Mouse (Mus musculus) urinary bladder, adult 18-20 months (tissue): Measurements from ENCODE around the gene Mitd1.

Experiments used
- DNase-seq, 2 experiments: peaks; one replicate each; pipeline ENCODE4 v3.0.0; 2022; ENCODE audit warnings: low spot score in 2 of 2, mixed read lengths in 2 of 2

Gene Mitd1

GRCm38 (mm10) chr1:37890025-37890652 lies at the start of gene Mitd1, which contains the start of gene Mrpl30:
TSS of gene Mitd1 (minus strand) at chr1:37890411.
TSS of gene Mrpl30 (plus strand) at chr1:37890477.
- peak; percentile 82 to 86 for DNase-seq

DNA sequence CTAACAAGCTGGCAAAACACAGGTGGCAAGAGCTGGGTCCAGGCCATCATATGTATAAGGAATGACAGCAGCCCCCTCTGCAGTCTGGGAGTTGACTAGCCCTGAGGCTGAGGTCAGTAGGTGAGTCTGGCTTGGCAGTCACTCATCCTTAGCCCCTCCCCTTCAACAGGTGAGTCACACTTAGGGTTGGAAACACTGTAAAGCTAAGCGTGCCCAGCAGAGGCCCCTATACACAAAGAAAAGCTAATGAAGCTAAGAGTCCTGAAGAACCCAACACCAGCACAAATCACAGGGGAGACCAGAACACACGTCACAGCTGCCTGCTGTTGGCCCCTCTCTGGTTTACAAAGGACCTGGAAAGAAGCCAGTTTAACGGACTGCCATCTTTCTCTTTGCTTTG lies 41.6 kb upstream of the Mitd1 start:
- peak; percentile 41 to 49 for DNase-seq

GRCm38 (mm10) chr1:37925971-37926370 lies 35.8 kb upstream of the Mitd1 start:
- DNase-seq, result no peak

DNA sequence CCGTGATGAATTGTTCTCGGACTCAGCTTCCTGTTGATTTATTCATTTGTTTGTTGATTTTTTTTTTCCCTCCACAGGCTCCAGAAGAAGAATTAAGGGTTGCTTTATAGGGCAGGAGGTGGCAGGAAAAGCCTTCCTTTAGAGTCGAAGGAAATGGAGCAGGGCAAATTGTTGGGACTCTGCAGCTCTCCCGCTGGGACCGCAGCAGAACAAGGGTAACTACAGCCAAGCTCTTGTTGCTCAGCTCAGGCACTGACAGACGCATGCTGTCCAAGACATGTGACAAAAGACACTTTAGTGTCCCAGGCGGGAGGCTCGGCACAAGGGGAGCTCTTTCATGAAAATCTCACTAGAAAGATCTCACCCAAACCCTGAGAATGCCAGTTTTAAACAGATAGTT lies 32.3 kb upstream of the Mitd1 start:
- no peak for DNase-seq

GRCm38 (mm10) chr1:37918096-37918495 lies 27.9 kb upstream of the Mitd1 start:
- DNase-seq, result no peak

GRCm38 (mm10) chr1:37917666-37918065 lies 27.5 kb upstream of the Mitd1 start:
- DNase-seq, result no peak

DNA sequence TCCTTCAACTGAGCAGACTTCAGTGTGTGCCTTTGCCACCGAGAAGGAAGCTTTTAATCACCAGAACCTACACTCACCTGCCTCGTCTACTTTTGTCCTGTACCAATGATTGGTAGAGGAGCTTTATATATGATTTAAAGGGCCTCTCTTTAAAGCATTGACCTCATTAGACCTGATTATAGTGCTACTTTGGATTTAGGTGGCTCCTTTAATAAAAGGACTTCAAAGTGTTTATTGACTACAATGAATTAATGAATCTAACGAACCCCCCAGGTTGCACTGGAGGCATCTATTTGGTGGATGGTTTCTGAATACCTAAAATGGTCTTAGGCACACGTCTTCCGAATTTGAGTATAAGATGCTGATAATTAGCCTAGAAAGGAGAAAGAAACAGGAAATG lies 26.2 kb upstream of the Mitd1 start, which contains the start of gene Lyg2:
Gene Lyg2, minus strand, starts transcription at position 101 of the 400 bp plus-strand sequence.
- no peak for DNase-seq

GRCm38 (mm10) chr1:37912751-37913150 lies 22.5 kb upstream of the Mitd1 start:
- DNase-seq, result no peak

DNA sequence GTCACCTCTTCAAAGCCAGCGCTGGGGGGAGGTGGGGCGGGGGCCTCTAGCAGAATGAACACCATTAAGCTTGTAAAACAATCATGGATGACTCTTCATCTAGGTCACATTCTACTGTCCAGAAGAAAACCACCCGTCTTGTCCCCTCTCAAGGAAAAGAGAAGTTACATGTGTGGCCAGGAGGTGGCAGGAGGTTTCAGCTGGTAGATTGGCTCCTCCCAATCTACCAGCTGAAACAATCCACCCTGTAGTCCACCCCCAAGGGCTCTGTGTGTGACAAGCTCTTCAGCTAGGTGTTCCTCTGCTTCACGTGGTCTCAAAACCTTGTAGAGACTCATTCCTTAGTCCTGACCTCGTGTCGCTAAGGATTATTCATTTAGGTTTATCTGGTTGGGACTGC lies 13.0 kb upstream of the Mitd1 start:
- DNase-seq, result no peak

- DNase-seq, result no peak
Observed at GRCm38 (mm10) chr1:37900288-37900687, 10.1 kb upstream of the Mitd1 start.

DNA sequence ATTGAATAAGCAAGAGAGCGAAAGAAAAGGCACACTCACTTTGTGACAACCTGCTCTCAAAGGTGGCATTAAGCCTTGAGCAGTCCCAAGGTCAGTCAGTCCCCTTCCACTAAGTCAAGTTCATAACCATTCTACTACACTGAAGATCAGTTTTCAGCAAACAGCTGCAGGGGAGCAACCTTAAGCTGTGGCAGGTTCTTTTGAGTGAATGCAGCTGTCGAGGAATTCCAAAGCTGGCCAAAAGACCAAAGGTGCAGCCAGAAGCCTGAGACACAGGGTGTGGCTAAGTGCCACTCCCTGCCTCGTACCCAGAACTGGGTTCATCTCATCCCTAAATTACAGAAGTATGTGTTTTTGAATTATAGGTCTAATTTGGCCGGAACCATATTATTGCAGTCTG lies 9.6 kb upstream of the Mitd1 start:
- DNase-seq, result no peak

DNA sequence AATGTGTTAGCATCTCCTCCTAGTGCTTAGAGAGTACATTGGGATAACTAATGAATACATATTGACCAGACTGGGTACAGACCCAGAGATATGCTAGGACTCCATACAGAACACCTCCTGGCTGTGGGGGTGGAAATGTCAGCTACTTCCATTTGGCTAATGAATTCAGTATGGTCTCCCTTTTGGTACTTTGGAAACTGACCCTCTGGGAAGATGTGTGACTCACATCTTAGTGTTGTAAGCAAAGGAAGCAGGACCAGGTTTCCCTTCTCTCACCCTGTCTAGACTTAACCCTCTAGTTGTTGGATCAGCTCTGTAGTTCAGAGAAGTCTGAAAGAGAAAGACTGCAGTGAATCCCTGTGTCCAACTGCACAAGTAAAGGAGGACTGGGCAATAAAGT lies 4.4 kb upstream of the Mitd1 start:
- no peak for DNase-seq

DNA sequence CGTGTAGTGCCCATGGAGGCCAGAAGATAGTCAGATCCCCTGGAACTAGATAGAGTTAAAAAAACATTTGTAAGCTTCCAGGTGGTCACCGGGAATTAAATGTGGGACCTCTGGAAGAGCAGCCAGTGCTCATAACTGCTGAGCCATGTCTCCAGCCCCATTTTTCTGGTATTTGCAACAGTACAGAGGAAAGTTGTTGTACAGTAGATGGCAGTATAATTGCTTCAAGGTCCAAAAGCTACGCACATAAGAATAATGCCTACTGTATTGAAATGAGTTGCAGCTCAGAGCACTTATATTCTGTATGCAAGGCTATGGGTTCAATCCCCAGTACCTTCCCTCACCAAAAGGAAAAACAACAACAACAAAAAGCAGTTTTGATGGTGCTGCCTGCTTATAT lies 1.2 kb upstream of the Mitd1 start:
- DNase-seq, result no peak

DNA sequence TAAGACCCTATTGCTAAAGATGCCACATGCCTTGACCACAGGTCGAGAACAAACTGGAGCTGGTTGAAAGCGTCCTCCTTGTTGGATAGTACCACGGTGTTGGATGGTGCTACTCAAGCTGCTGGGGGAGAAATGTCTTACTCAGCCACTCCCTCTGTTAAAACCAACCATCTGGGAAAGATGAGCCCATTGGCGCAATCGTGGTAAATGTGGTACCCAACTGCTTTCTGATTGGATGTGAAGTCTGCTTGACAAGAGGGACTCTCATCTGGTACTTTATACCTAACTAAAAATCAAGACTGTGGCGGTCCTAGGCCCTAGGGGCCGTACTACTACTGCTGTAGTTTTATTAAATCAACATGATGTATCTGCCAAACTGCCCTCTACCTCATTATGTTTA lies 1.0 kb downstream of the Mitd1 start:
- no peak for DNase-seq

DNA sequence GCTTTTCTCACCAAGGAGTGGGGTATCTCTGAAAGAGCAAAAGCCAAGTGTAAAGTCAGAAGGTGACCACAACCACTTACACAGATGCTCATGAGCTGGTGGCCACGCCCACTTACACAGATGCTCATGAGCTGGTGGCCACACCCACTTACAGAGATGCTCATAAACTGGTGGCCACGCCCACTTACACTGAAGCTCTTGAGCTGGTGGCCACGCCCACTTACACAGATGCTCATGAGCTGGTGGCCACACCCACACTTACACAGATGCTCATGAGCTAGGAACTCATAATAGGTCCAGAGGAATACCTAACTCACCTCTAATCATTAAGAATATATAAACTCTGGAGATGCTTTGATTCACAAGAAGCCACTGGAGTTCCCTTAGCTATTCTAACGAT lies 5.8 kb downstream of the Mitd1 start:
- no peak for DNase-seq

- DNase-seq, result no peak
Observed at GRCm38 (mm10) chr1:37883411-37883810, 6.8 kb downstream of the Mitd1 start.

- DNase-seq, result no peak
Observed at GRCm38 (mm10) chr1:37877736-37878460, 12.3 kb downstream of the Mitd1 start.

GRCm38 (mm10) chr1:37873157-37873556 lies 17.1 kb downstream of the Mitd1 start:
- no peak for DNase-seq

DNA sequence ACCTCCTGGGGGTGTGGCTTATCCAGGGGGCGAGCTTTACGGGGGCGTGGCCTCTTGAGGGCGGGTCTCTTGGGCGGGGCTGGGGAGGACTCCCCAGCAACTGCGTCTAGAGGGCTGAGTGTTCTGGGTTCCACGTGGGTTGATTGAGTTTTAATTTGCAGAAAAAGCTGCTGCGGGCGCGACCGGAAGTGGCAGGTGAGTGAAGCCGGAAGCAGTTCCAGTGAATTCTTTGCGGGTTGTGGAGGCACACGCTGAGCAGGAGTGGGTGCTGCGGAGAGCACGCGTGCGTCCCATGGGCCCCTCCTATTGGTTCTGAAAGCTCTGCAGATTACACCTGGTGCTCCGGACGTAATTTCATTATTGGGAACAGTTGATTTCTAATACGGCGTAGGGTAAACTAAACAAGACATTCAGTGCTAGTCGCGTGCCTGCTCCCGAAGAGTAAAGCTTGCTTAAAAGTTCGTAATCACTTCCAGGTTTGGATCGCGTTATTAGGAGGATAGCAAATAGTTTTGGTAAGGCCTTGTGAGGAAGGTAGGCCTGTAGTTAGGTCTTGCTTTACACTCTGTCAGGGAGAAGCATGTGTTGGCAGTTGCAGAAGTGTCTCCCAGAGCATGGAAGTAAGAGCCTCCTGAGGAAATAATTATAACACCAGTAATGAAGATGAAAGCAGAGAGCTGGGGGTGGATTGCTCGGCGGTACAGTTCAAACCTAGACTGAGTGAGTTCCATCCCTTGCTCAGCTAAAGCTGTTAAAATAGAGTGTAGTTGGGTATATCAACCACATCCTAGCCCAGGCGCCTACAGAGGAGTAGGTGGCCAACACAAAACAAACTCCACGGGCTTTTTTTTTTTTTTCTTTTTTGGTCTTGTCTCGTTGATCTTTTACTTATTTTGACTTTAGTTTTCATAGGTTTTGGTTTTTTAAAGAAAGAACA lies 17.8 kb downstream of the Mitd1 start:
- peak; percentile 64 to 68 for DNase-seq

DNA sequence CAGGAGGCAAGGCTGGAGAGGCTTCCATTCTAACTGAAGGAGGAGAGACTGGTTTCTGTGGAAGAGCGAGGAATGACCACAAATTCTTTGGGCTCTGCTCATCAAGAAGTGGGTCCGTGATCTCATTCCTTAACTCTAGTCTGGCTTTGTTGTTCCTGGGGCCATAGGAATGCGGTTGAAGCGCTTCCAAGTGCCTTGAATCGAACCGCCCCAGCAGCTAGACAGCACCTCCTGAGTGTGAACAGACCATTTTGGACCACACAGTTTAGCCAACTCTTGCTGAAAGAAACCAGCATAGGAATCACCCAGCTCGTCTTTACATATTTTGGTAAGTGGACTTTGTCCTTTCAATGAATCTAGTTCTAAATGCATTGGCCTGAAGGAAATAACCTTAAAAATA lies 18.5 kb downstream of the Mitd1 start, which contains the start of gene Lipt1:
Gene Lipt1, plus strand, starts transcription at position 35 of the 400 bp plus-strand sequence.
- DNase-seq, result no peak

- DNase-seq, result no peak
Observed at GRCm38 (mm10) chr1:37869362-37869761, 20.8 kb downstream of the Mitd1 start.

GRCm38 (mm10) chr1:37868640-37869039 lies 21.6 kb downstream of the Mitd1 start:
- DNase-seq, result no peak
